Mouse (Mus musculus) hindbrain, embryonic 15.5 days (tissue): Measurements from ENCODE around the gene Ajm1. TPM values are rescaled to one million over a fixed set of nuclear protein-coding genes. Genes with fewer than 3 reads are reported as not detected.

Experiments
- ATAC-seq: fragments of 200-750 bp; cut with Nextera tagmentation; 2 replicates; pipeline ENCODE4 v1.8.0; 2017; ENCODE audit warnings: low read depth, moderate number of reproducible peaks, moderate TSS enrichment; ENCODE audit not compliant: low FRiP score
- H3K27ac ChIP-seq: fragments of 300-500 bp; sonication (generic); replicated peaks from 2 replicates; pipeline ENCODE4 v1.5.1; 2015; ENCODE audit warnings: mild to moderate bottlenecking, inconsistent platforms
- H3K27me3 ChIP-seq: fragments of 300-500 bp; sonication (generic); 2 replicates; pipeline ENCODE4 v1.6.1; 2015; ENCODE audit warnings: control low read depth, inconsistent platforms
- H3K36me3 ChIP-seq: fragments of 300-500 bp; sonication (generic); 2 replicates; pipeline ENCODE4 v1.6.1; 2015; ENCODE audit warnings: control low read depth, inconsistent platforms
- H3K4me1 ChIP-seq: fragments of 300-500 bp; sonication (generic); replicated peaks from 2 replicates; pipeline ENCODE4 v1.6.1; 2015; ENCODE audit warnings: control low read depth, inconsistent platforms
- H3K4me2 ChIP-seq: fragments of 300-500 bp; sonication (generic); 2 replicates; pipeline ENCODE4 v1.6.1; 2015; ENCODE audit warnings: moderate library complexity, mild to moderate bottlenecking, inconsistent platforms
- H3K4me3 ChIP-seq: fragments of 300-500 bp; sonication (generic); 2 replicates; pipeline ENCODE4 v1.5.1; 2015; ENCODE audit warnings: mild to moderate bottlenecking, inconsistent platforms
- H3K9ac ChIP-seq: fragments of 300-500 bp; sonication (generic); 2 replicates; pipeline ENCODE4 v1.6.1; 2015; ENCODE audit warnings: inconsistent platforms
- H3K9me3 ChIP-seq: fragments of 300-500 bp; sonication (generic); 2 replicates; pipeline ENCODE4 v1.6.1; 2016; ENCODE audit warnings: control low read depth, inconsistent platforms
- WGBS: fragments of 180-500 bp; shearing (Covaris S2); methylation state at CpG from one replicate; pipeline ENCODE4 v1.1.7; 2015; 5-methylcytosine and 5-hydroxymethylcytosine counted together
- polyA plus RNA-seq: library from polyadenylated mRNA; unstranded; fragments of >200 nt; fragmentation: Nextera tagmentation; extraction: Ambion mirVana; gene quantifications from 2 replicates; pipeline ENCODE4 v1.2.1, GENCODE M21; 2015

The Ajm1 gene
- polyA plus RNA-seq, 1 experiment from 2014 or later: 16.5 TPM

GRCm38 (mm10) chr2:25582466-25583119, 1.0 kb upstream of the Ajm1 start:
- Histone ChIP-seq H3K4me3 (no peak overlapping the region), H3K36me3 (peaks cover 25% of the 10 kb centered on the region), H3K4me1 (peaks cover 61% of the 10 kb centered on the region), H3K9ac (no peak overlapping the region), H3K27me3 (peaks cover 34% of the 10 kb centered on the region), H3K9me3 (no peaks in the 10 kb centered on the region), H3K4me2 (no peak overlapping the region), H3K27ac (peak overlapping the region; percentile 34)
- peak; percentile 55 for ATAC-seq
- WGBS: 35% methylated on average over 12 of the region's 12 CpGs

DNA sequence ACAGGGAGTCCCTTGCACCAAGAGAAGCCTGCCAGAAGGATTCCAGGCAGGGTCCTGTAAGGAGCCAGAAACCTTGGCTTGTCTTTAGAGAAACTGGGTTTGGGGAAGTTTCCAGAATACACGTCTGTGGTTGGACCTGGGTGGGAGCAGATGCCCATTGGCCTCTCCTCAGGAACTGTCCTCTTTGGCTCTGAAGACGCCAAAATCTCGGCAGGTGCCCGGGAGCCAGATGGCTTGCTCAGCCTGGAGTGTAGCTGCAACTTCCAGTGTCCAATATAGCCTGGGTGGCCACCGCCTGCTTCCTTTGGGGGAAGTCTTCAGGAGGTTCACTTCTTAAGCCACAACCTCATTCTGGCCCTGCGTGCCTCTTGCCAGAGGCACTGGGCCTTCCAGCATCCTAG, 344 bp upstream of the Ajm1 start:
- Histone ChIP-seq H3K27me3 (peaks cover 41% of the 10 kb centered on the region), H3K27ac (peak overlapping the region; percentile 34), H3K9me3 (no peaks in the 10 kb centered on the region), H3K4me1 (peaks cover 67% of the 10 kb centered on the region), H3K36me3 (peaks cover 27% of the 10 kb centered on the region), H3K4me3 (peak overlapping the region; percentile 49; the same call in 1 of the 2 replicates), H3K4me2 (peak overlapping the region; percentile 74), H3K9ac (no peak overlapping the region)
- 24% methylated on average over 6 of the region's 6 CpGs for WGBS
- ATAC-seq: peak; percentile 1

GRCm38 (mm10) chr2:25580621-25581101, 896 bp downstream of the Ajm1 start:
- Histone ChIP-seq H3K36me3 (peaks cover 24% of the 10 kb centered on the region), H3K27ac (no peak overlapping the region), H3K4me1 (peaks cover 70% of the 10 kb centered on the region), H3K9ac (peak overlapping the region; percentile 60), H3K27me3 (peaks cover 51% of the 10 kb centered on the region), H3K4me3 (peak overlapping the region; percentile 49), H3K4me2 (peak overlapping the region; percentile 74), H3K9me3 (no peaks in the 10 kb centered on the region)
- ATAC-seq: 0 out of 2 replicates have a peak, but pooled peaks have one; percentile 2
- WGBS: 34% methylated on average over 6 of the region's 6 CpGs

DNA sequence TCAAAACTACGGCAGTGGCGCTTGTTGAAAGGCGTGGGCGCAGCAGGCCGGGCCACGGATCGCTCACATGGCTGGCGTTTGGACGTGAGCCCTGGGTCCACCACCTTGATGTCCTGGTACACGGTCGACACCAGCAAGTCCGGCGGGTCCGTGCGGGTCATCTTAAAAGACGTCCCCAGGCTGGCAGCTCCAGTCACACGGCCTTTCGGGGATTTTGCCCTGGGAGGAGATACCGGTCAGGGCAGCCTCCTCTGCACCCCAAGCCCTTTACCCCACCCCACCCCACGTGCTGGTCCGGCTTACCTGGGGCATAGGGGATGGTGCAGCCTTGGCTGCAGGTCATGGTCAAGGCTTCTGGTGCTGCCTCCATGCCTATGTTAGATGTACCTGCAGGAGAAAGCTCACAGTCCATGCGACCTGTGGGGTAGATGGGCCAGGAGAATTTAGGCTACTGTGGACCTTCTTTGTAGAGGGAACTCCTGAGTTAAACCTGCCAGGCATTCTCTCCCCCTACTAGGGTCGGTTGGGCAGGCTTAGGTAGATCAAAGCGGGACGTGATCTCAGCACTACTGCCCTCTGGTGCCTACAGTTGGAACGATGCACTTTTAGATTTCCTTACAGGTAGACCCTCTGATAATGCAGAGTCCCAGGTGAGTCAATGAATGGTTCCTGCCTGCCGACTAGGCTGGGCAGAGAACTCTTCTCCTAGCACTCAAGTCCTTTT, 1.7 kb downstream of the Ajm1 start:
- Histone ChIP-seq H3K9me3 (no peaks in the 10 kb centered on the region), H3K27ac (no peak overlapping the region), H3K27me3 (peaks cover 51% of the 10 kb centered on the region), H3K36me3 (peaks cover 17% of the 10 kb centered on the region), H3K4me2 (peak overlapping the region; percentile 74), H3K4me1 (peaks cover 75% of the 10 kb centered on the region), H3K4me3 (peak overlapping the region; percentile 49; the same call in 1 of the 2 replicates), H3K9ac (no peak overlapping the region)
- WGBS: 10% methylated on average over 27 of the region's 27 CpGs
- no peak for ATAC-seq

DNA sequence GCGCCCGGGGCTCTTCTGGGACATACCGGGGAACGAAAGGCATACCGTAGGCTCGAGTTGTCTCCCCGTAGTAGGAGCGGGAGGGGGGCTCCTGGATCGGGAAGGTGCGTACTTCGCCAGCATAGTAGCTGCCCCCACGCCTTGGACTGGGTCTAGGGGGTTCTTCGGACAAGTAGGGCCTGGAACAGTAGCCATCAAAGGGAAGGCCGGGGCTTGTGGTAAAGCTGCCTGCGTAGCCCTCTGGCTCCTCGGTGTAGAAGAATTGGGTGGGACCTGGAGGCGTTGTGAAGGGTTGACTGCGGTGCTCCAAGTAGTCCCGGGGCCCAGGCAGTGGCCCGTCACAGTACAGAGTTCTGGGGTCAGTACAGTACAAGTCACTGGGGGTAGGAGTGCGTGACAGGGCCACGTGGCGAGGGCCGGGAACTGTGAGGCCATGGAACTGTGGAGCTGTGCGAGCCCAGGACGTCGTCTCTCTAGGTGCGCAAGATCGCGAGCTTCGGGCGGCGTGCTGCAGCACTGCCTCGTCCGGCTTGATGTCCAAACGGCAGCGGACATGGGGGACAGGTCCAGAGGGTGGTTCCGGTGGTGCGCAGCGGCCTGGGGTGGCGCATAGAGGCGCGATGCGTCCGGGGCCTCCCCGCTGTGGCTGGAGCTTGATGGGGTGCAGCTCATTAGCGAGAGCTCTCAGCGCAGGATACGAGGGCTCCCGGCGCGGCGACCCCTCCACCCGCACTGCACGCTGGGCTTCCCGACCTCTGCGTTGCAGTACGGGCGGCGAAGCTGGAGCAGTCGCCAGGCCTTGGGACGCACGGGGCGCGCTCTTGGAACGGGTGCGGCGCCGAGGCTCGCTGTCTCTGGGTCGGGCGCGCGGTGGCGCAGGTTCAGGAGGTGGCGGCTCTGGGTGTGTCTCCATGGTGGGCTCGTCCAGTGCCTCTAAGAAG, 2.5 kb downstream of the Ajm1 start:
- Histone ChIP-seq H3K4me2 (peak overlapping the region; percentile 74), H3K9me3 (no peaks in the 10 kb centered on the region), H3K9ac (no peak overlapping the region), H3K27me3 (peaks cover 51% of the 10 kb centered on the region), H3K36me3 (0 out of 2 replicates have a peak, but pooled peaks cover 10% of the 10 kb centered on the region), H3K4me1 (peaks cover 77% of the 10 kb centered on the region), H3K4me3 (0 out of 2 replicates have a peak overlapping the region, but pooled peaks have one; percentile 7), H3K27ac (no peak overlapping the region)
- 13% methylated on average over 74 of the region's 77 CpGs for WGBS
- ATAC-seq: no peak

DNA sequence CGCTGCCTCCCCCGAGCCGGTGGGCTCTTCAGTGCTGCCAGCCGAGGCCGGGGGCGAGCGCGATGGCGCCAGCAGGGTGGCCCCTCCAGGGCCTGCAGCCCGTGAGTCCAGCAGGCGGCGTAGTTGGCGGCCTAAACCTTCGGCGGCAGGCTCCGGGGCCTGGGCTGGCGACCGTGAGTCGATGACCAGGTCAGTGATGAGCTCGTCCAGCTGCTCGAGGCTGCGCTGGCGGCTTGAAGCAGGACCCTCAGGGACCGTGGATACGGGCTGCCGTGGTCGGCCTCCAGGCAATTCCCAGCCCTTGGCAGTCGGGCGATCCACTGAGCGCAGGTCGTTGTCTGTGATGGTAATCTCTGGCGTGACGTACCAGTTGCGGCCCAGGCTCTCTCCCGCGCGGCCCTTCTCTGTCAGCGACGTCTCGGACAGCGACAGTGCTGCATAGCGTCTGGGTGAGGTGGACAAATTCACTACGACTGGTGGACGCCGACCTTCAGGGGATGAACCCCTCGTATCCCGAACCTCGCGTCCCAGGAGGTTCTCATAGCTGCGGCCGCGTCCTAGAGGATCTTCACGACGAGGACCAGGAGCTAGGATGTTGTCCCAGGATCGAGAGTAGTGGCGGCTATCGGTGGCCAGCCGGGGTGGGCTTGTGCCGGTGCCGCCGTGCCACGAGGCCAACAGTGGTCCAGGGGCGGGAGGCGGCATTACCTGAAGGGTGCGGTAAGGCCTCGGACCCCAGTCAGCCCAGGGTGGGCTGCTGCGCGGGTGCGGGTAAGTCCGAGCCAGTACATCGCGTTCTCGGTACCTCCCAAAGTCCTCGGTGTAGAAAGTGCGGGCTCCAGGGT, 3.4 kb downstream of the Ajm1 start:
- Histone ChIP-seq H3K4me2 (peak overlapping the region; percentile 28), H3K27me3 (peaks cover 51% of the 10 kb centered on the region), H3K9me3 (no peaks in the 10 kb centered on the region), H3K9ac (no peak overlapping the region), H3K4me3 (peak overlapping the region; percentile 3; the same call in 1 of the 2 replicates), H3K27ac (no peak overlapping the region), H3K36me3 (0 out of 2 replicates have a peak, but pooled peaks cover 4% of the 10 kb centered on the region), H3K4me1 (peaks cover 80% of the 10 kb centered on the region)
- WGBS: 12% methylated on average over 75 of the region's 75 CpGs
- no peak for ATAC-seq

DNA sequence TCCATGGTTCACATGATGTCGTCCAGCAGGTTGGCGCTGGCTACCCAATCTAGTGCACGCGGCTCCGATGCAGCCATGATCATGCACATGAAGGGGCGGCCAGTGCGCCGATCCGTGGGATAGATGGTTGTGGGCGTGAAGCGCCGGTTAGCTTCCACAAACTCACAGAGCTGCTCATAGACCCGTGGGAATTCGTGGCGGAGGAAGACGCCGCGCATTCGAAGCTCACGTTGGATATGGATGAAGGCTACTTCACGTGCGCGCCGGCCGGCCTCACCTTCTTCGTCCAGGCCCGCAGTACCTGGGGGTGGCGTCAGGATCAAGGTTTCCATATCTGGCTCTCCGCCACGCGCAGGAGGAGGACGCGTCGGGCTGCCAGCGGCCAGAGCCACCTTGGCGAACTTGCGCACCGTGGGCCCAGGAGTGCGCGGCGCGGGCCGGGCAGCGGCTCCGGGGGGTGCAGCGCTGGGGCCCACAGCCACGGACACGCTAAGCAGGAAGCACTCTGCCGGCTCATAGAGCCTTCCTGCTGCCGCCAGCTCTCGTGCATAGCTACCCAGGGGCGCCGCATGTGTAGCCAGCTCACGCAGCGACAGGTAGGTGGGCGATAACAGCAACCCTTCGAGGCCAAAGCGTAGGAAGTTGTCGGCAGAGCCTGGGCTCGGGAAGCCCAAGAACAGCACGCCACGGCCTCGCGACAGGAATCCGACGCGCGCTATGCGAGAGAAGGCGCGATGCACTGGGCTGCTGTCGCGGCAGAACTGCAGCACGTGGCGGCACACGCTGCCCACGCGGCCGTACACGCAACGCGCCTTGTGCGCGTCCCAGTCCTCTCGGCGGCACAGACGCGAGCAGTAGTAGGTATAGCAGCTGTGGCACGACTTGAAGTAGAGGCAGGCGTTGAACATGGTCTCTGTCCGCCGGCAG, 4.3 kb downstream of the Ajm1 start:
- Histone ChIP-seq H3K4me2 (peak overlapping the region; percentile 28), H3K27me3 (peaks cover 51% of the 10 kb centered on the region), H3K4me3 (peak overlapping the region; percentile 3; the same call in 1 of the 2 replicates), H3K36me3 (0 out of 2 replicates have a peak, but pooled peaks cover 4% of the 10 kb centered on the region), H3K9ac (no peak overlapping the region), H3K9me3 (no peaks in the 10 kb centered on the region), H3K4me1 (peaks cover 76% of the 10 kb centered on the region), H3K27ac (no peak overlapping the region)
- 19% methylated on average over 92 of the region's 92 CpGs for WGBS
- ATAC-seq: no peak

GRCm38 (mm10) chr2:25576028-25576850, 5.3 kb downstream of the Ajm1 start:
- Histone ChIP-seq H3K9me3 (no peaks in the 10 kb centered on the region), H3K27ac (no peak overlapping the region), H3K4me2 (peak overlapping the region; percentile 73; the same call in 1 of the 2 replicates), H3K36me3 (0 out of 2 replicates have a peak, but pooled peaks cover 4% of the 10 kb centered on the region), H3K27me3 (peaks cover 51% of the 10 kb centered on the region), H3K9ac (no peak overlapping the region), H3K4me1 (peaks cover 67% of the 10 kb centered on the region), H3K4me3 (no peak overlapping the region)
- 71% methylated on average over 16 of the region's 16 CpGs for WGBS
- no peak for ATAC-seq

DNA sequence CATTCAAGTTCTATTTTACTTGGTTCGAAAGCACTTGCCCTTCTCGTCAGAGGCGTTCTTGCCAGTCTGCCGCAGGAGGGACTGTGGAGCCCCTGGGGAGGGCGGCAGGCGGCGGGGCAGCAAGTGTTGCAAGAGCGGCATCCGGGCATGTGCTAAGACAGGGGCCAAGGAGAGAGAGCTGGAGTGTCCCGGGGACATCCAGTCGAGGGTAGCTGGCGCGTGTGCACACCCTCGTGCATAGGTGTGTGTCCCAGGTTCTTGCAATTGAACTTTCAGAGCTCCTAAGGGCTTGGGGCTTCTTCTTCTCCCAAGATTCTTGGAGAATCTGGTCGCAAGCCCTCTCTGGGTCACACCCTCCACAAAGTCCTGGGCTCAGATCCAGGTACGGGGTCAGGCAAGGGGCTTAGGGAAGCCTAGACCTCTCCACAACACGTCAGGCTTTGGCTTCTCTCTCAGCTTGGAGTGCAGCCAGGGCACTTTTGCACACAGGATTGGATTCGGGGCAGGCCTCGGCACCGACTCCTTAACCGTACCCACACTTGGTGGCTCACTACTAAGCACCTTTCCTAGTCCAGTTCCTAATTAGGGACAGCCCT, 6.0 kb downstream of the Ajm1 start:
- peaks cover 59% of the 10 kb centered on the region for H3K4me1 ChIP-seq
- H3K27ac ChIP-seq: peak overlapping the region; percentile 91; the same call in 1 of the 2 replicates
- peaks cover 46% of the 10 kb centered on the region for H3K27me3 ChIP-seq
- no peak for ATAC-seq
- peak overlapping the region; percentile 73 for H3K4me2 ChIP-seq
- H3K9ac ChIP-seq: peak overlapping the region; percentile 42
- H3K4me3 ChIP-seq: peak overlapping the region; percentile 56
- WGBS: 12% methylated on average over 21 of the region's 21 CpGs
- no peaks in the 10 kb centered on the region for H3K9me3 ChIP-seq
- 0 out of 2 replicates have a peak, but pooled peaks cover 4% of the 10 kb centered on the region for H3K36me3 ChIP-seq
